Mouse (Mus musculus): ENCODE data around the gene Ppp5c. TPM values are rescaled to one million over a fixed set of nuclear protein-coding genes. Genes with fewer than 3 reads are reported as not detected.

Gene Ppp5c
- polyA plus RNA-seq, 1 experiment from 2014 or later: 112 TPM

DNA sequence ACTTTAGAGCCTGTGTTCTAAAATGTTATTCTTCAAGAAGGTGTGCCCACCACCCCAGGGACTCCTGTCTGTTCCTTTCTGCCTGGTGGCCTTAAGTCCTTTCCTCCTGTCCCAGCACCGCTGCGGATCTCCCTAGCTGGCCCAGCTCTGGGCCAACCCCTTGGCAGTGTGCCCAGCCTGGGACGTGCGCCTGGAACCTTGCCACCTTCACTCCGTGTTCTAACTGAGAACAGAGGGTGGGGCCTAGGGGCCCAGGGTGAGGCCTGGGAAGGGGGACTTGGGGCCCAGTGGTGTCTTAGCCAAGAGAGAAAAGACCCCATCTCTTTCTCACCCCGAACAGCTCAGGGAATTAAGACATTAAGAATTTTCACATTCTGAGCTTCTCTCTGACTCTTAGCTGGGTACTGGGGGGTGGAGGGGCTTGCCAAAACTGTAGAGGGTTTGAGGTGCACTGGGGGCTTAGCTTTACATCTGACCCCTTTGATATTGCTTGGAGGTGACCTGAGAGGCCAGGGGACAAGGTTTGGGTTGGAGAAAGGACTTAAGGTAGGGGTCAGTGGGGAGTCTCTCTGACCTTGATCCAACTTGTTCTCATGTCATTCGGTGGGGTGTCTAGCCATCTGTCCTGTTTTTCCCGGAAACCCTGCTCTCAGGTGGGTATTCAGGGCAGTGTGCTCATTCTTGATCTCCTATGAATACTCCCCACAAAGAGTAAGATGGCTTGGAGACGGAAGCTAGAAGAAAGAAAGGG lies 32.5 kb upstream of the Ppp5c start:
- 41% methylated on average over 9 of the region's 9 CpGs for WGBS
- ATAC-seq (ENCODE audit: low FRiP score): peak; percentile 48; the same call in 1 of the 2 replicates
- H3K36me3 ChIP-seq (replicated peaks): no peaks in the 10 kb centered on the region
- H3K4me2 ChIP-seq: peak overlapping the region; percentile 67
- peak overlapping the region; percentile 4; the same call in 1 of the 2 replicates for H3K4me3 ChIP-seq (replicated peaks)
- H3K4me1 ChIP-seq: peaks cover 73% of the 10 kb centered on the region
- H3K27me3 ChIP-seq: peaks cover 19% of the 10 kb centered on the region
- H3K27ac ChIP-seq: peak overlapping the region; percentile 92
- 0 out of 2 replicates have a peak overlapping the region, but pooled peaks have one; percentile 12 for H3K9ac ChIP-seq
- no peaks in the 10 kb centered on the region for H3K9me3 ChIP-seq

DNA sequence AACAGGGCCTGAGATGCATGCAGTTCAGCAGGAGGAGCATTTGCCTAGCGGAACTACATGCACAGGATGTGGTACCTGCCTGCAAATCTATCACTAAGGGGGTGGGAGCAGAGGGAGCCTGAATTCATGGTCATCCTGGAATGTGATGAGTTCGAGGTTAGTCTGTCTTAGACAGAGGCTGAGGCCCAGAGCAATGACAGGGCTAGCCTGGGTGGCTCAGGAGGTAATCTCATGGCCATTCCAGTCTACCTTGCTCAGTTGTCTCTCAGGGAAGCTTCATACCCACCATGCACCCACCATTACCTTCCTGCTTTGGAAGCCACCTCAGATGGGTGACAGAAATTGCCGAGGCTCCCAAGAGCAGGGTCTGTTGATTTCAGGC lies 31.7 kb upstream of the Ppp5c start:
- WGBS: 87% methylated on average over 3 of the region's 3 CpGs
- no peak for ATAC-seq (ENCODE audit: low FRiP score)
- Histone ChIP-seq H3K9ac (no peak overlapping the region), H3K4me3 (replicated peaks) (no peak overlapping the region), H3K27me3 (peaks cover 19% of the 10 kb centered on the region), H3K4me1 (peaks cover 73% of the 10 kb centered on the region), H3K36me3 (replicated peaks) (no peaks in the 10 kb centered on the region), H3K27ac (peak overlapping the region; percentile 92), H3K4me2 (peak overlapping the region; percentile 67), H3K9me3 (no peaks in the 10 kb centered on the region)

DNA sequence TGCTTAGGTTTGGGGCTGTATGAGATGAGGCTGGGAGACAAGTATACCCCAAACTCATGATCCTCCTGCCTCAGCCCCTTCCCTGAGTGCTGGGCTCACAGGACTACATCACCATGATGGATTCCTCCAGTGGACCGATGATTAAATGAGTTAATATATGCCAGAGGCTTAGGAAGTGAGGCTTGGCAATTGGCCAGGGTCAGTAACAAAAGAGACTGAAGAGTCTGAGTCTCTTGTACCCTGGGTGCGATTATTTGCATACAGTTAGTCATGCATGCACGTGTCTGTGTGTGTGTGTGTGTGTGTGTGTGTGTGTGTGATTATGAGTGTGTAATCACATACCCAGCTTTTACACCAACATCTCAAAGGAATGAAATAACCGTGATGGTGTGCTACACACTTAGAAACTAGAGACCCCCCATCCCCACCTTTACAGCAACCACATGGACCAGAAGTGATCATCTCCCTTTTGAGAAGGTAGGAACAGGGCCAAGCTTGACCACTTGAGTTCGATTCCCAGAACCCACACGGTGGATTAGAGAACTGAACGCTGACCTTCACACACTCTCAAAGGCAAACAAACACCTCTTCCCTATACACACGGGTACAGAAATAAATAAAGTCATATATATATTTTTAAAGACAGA lies 31.2 kb upstream of the Ppp5c start:
- 47% methylated on average over 8 of the region's 8 CpGs for WGBS
- Histone ChIP-seq H3K27me3 (peaks cover 19% of the 10 kb centered on the region), H3K4me1 (peaks cover 73% of the 10 kb centered on the region), H3K4me3 (replicated peaks) (no peak overlapping the region), H3K9ac (no peak overlapping the region), H3K36me3 (replicated peaks) (peaks cover 1% of the 10 kb centered on the region; the same call in 1 of the 2 replicates), H3K27ac (peak overlapping the region; percentile 92), H3K9me3 (no peaks in the 10 kb centered on the region), H3K4me2 (peak overlapping the region; percentile 67)
- ATAC-seq (ENCODE audit: low FRiP score): peak; percentile 20; the same call in 1 of the 2 replicates

DNA sequence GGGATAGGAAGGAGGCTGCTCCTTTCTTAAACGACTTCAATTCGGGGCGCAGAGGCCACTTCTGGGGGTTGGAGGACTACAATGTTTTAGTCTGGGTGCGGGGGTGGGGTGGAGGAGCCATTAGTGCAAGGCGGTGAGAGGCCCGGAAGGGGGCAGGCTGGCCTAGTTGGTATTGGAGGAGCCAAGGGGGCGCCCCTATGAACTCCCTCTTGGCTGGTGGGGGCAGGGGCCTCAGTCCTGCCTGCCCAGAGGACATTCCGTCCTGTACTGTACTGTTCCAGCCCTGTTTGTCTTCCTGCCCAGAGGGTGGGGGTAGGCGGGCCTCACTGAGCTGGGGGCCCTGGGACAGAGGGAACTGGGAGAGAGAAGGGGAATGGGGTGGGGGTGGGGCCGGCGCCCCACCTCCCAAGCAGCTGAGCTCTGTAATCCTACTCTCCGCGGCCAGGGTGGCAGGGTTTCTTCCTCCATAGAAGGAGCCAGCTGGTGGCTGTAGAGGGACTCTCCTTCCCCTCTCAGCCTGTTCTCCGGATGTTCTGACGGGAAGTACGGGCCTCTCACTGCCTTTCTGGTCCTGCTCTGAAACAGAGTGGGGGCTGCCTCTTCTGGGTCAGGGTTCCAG lies 30.5 kb upstream of the Ppp5c start:
- Histone ChIP-seq H3K4me2 (peak overlapping the region; percentile 26), H3K4me3 (replicated peaks) (no peak overlapping the region), H3K9me3 (no peaks in the 10 kb centered on the region), H3K4me1 (peaks cover 73% of the 10 kb centered on the region), H3K9ac (peak overlapping the region; percentile 40; the same call in 1 of the 2 replicates), H3K36me3 (replicated peaks) (peaks cover 6% of the 10 kb centered on the region; the same call in 1 of the 2 replicates), H3K27me3 (peaks cover 12% of the 10 kb centered on the region), H3K27ac (peak overlapping the region; percentile 92)
- 4% methylated on average over 16 of the region's 16 CpGs for WGBS
- peak; percentile 49 for ATAC-seq (ENCODE audit: low FRiP score)

DNA sequence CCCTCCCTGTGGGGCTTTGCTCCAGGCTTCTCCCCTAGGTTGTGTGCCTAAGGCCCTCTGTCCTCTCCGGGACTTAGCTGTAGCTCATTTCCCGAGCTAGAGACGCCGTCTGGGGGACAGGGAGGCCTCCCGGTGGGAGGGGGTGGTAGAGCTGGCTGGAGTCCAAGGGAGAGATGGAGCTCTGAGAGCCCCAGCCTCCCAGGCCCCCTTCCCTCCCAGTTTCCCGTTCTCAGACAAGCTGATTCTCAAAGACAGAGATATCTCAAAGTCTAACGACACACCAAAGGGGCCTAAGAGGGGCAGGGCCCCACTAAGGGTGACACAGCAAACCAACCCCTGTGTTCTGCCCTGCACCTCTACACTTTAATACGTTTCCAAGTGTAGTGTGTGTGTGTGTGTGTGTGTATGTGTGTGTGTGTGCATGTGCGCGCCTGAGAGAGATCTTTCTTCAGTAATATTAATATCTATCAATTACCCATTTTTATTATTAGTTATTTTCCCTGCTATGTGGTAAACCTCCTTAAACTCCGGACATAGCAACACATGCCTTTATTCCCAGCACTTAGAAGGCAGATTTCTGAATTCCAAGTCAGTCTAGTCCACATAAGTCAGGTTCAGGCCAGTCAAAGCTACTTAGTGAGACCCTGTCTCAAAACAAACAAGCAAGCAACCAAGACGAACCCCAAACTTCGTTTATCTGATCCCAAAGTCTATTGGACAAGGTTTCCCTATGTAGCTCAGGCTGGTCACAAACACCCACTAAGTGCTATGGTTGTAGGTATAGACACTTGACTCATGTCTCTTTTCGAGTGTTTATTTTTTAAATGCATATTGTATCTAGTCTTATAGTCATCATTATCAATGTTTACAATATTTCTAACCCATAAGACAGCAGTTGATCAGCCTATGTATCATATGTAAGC lies 29.1 kb upstream of the Ppp5c start:
- Histone ChIP-seq H3K36me3 (replicated peaks) (peaks cover 6% of the 10 kb centered on the region; the same call in 1 of the 2 replicates), H3K27ac (peak overlapping the region; percentile 81), H3K4me2 (peak overlapping the region; percentile 84), H3K9ac (peak overlapping the region; percentile 54), H3K9me3 (no peaks in the 10 kb centered on the region), H3K27me3 (peaks cover 7% of the 10 kb centered on the region; the same call in 1 of the 2 replicates), H3K4me1 (peaks cover 60% of the 10 kb centered on the region), H3K4me3 (replicated peaks) (peak overlapping the region; percentile 49)
- ATAC-seq (ENCODE audit: low FRiP score): no peak; the same call in 1 of the 2 replicates
- 36% methylated on average over 14 of the region's 14 CpGs for WGBS

DNA sequence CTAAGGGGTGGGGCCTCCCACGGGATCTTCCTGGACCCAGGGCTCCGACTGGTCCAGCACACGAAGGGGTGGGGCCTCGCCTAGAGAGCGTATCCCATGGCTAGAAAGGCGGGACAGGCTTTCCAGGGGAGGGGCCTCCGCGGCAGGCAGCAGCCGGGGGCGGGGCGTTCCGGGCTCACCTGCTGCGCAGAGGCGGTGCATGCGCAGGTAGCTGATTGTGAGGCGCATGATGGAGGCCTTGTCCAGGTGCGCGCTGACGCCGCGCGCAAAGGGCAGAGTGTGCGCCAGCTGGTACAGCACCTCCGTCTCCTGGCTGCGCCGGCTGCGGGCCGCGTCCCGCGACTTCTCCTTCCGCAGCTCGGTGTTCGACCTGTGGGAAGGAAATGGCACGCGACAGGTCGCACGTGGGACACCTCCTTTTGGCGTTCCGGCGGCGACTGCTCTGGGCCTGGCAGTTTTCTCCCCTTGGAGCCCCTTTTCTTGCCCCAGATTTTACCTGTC lies 28.4 kb upstream of the Ppp5c start:
- Histone ChIP-seq H3K9me3 (no peaks in the 10 kb centered on the region), H3K27me3 (peaks cover 5% of the 10 kb centered on the region; the same call in 1 of the 2 replicates), H3K4me3 (replicated peaks) (peak overlapping the region; percentile 49), H3K4me1 (peaks cover 53% of the 10 kb centered on the region), H3K36me3 (replicated peaks) (peaks cover 6% of the 10 kb centered on the region; the same call in 1 of the 2 replicates), H3K27ac (peak overlapping the region; percentile 81), H3K4me2 (peak overlapping the region; percentile 84), H3K9ac (peak overlapping the region; percentile 54)
- ATAC-seq (ENCODE audit: low FRiP score): peak; percentile 68
- under 1% methylated on average over 42 of the region's 42 CpGs for WGBS

DNA sequence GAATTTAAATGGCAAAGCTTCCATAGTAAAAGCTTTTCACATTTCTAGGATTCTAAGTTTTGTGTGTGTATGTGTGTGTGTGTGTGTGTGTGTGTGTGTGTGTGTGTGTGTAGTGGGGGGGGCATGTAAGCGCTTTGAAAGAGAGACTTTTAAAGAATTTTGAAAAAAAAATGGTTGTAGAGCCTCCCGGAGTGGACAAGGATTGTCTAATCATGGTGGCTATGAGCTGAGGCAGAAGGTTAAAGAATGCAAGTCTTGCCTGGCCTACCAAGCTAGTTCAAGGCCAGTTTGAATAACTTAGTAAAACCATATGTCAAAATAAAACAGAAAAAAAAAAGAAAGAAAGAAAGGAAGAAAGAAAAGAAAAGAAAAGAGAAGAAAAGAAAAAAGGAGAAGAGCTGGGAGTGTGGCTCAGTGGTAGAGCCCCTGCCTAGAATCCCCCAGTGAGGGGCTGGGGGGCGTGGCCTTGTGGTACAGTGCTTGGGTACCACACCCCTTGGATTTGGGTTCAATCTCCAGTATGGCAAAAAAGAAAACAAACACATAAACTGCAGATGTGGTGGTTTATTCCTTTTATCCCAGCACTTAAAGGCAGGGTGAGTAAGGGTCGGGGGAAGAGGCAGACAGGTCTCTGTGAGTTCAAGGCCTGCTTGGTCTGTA lies 27.7 kb upstream of the Ppp5c start:
- H3K4me1 ChIP-seq: peaks cover 46% of the 10 kb centered on the region

DNA sequence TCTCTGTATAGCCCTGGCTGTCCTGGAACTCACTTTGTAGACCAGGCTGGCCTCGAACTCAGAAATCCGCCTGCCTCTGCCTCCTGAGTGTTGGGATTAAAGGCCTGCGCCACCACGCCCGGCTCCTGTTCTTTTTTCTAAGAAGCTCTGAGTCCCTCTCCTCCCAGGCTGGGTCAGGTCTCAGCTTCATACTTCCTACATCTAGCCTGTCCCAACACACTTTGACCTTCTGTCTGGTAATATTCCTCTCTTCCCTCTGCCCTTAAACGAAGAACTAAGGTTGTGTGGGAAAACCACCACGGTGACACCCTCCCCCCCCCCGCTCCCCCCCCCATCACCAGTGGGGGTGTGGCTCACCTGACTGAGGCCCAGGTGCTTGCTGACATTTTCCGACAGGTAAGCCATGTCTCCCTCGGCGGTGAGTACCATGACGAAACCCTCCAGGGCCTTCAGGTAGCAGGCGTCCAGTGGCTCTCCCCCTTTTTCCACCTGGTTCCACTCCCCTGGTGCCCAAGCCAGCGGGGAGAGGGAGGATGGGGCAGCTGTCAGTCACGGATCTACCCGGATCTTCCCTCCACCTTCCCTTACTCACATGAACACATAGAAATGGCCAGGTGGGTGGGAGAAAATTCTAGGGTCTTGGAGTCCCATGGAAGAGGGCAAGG lies 26.7 kb upstream of the Ppp5c start:
- H3K9ac ChIP-seq: no peak overlapping the region
- no peak overlapping the region for H3K27ac ChIP-seq
- H3K27me3 ChIP-seq: no peaks in the 10 kb centered on the region
- no peak overlapping the region for H3K4me2 ChIP-seq
- H3K4me3 ChIP-seq (replicated peaks): no peak overlapping the region
- WGBS: 92% methylated on average over 16 of the region's 16 CpGs
- no peaks in the 10 kb centered on the region for H3K9me3 ChIP-seq
- H3K36me3 ChIP-seq (replicated peaks): peaks cover 12% of the 10 kb centered on the region
- ATAC-seq (ENCODE audit: low FRiP score): no peak
- peaks cover 36% of the 10 kb centered on the region for H3K4me1 ChIP-seq

More for the DNA sequence above, 27.7 kb upstream of the Ppp5c start:
- no peaks in the 10 kb centered on the region for H3K9me3 ChIP-seq
- H3K27ac ChIP-seq: 0 out of 2 replicates have a peak overlapping the region, but pooled peaks have one; percentile 81
- WGBS: 88% methylated on average over 4 of the region's 4 CpGs
- peak overlapping the region; percentile 84 for H3K4me2 ChIP-seq
- H3K4me3 ChIP-seq (replicated peaks): peak overlapping the region; percentile 49
- no peaks in the 10 kb centered on the region for H3K27me3 ChIP-seq
- H3K36me3 ChIP-seq (replicated peaks): peaks cover 6% of the 10 kb centered on the region; the same call in 1 of the 2 replicates
- no peak for ATAC-seq (ENCODE audit: low FRiP score)
- H3K9ac ChIP-seq: no peak overlapping the region

DNA sequence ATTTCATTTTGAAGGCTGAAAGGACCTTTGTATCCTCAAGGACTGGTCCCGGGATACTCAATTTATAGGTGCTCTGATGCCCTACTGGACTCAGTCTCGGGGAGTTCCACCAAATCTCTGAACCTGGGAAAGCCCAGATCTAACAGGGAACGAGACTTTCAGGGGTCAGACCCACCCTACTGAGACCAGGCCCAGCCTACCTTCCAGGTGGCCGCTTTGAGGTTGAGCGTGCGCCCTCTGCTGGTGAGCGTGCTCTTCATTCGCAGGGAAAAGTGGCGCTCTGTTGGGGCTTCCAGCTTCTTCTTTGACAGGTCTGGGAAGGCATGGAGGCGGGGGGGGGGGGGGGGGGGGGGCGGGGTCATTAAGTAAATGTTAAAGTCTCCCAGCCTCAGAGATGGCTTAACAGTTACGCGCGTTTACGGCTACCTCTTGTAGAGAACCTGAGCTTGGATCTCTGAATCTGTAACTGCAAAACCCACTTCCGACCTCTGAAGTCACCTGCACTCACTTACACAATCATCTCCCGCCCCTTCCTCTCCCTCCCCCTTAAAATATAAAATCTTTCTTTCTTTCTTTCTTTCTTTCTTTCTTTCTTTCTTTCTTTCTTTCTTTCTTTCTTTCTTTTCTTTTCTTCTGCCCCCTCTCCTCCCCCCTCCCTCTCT lies 23.3 kb upstream of the Ppp5c start:
- 0 out of 2 replicates have a peak overlapping the region, but pooled peaks have one; percentile 8 for H3K4me2 ChIP-seq
- 10% methylated on average over 15 of the region's 17 CpGs for WGBS
- no peak for ATAC-seq (ENCODE audit: low FRiP score)

DNA sequence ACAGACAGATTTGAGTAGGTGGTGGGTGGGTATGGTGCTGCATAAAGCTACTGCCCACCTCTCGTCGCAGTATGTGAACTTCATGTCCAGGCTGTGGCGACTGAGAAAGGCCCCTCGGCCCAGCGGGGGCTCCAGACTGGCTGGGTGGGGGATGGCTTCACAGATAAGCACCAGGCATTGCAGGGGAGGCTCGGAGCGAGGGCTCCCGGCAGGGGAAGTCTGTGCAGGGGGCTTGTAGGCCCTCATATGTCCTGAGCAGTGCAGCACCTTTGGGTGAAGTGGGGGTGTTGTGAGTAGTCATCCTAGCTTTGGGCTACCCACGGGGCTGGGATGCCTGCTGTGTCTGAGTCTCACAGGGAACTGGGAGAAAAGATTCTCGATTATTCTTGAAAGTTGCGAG lies 22.8 kb upstream of the Ppp5c start:
- ATAC-seq (ENCODE audit: low FRiP score): no peak; the same call in 1 of the 2 replicates

More for the DNA sequence above, 23.3 kb upstream of the Ppp5c start:
- H3K27me3 ChIP-seq: no peaks in the 10 kb centered on the region
- H3K4me1 ChIP-seq: peaks cover 5% of the 10 kb centered on the region
- peaks cover 21% of the 10 kb centered on the region for H3K36me3 ChIP-seq (replicated peaks)
- no peaks in the 10 kb centered on the region for H3K9me3 ChIP-seq
- H3K4me3 ChIP-seq (replicated peaks): no peak overlapping the region
- H3K9ac ChIP-seq: no peak overlapping the region
- no peak overlapping the region for H3K27ac ChIP-seq

More for the DNA sequence above, 22.8 kb upstream of the Ppp5c start:
- Histone ChIP-seq H3K4me1 (no peaks in the 10 kb centered on the region; the same call in 1 of the 2 replicates), H3K9me3 (no peaks in the 10 kb centered on the region), H3K27ac (no peak overlapping the region), H3K27me3 (no peaks in the 10 kb centered on the region), H3K9ac (no peak overlapping the region), H3K4me2 (no peak overlapping the region), H3K4me3 (replicated peaks) (no peak overlapping the region), H3K36me3 (replicated peaks) (peaks cover 21% of the 10 kb centered on the region)
- 64% methylated on average over 11 of the region's 11 CpGs for WGBS

Data from forebrain, embryonic 12.5 days (tissue).